Mouse (Mus musculus): ENCODE data around the gene Orai2. TPM values are rescaled to one million over a fixed set of nuclear protein-coding genes. Genes with fewer than 3 reads are reported as not detected.
"Not testable (repeated sequence)": the region's sequence is repeated elsewhere in the genome, so short reads cannot be mapped to it uniquely, and the experiment has no call there.

Orai2 gene
- polyA plus RNA-seq, 1 experiment from 2014 or later: 14.6 TPM

- no peak for ATAC-seq (ENCODE audit: low FRiP score, low read depth)
- Histone ChIP-seq H3K9ac (replicated peaks) (peak overlapping the region; percentile 81), H3K4me2 (replicated peaks) (peak overlapping the region; percentile 88), H3K4me1 (peaks cover 16% of the 10 kb centered on the region), H3K36me3 (peaks cover 8% of the 10 kb centered on the region; the same call in 1 of the 2 replicates), H3K9me3 (no peaks in the 10 kb centered on the region), H3K27me3 (peaks cover 13% of the 10 kb centered on the region), H3K27ac (replicated peaks) (no peak overlapping the region), H3K4me3 (peak overlapping the region; percentile 61)
- 36% methylated on average over 17 of the region's 17 CpGs for WGBS
These were observed 1.1 kb upstream of the Orai2 start for GRCm38 (mm10) chr5:136171363-136172341.

- Histone ChIP-seq H3K4me1 (peaks cover 16% of the 10 kb centered on the region), H3K27ac (replicated peaks) (peak overlapping the region; percentile 69), H3K4me3 (peak overlapping the region; percentile 61), H3K27me3 (peaks cover 13% of the 10 kb centered on the region), H3K36me3 (peaks cover 8% of the 10 kb centered on the region; the same call in 1 of the 2 replicates), H3K4me2 (replicated peaks) (peak overlapping the region; percentile 88), H3K9ac (replicated peaks) (peak overlapping the region; percentile 81), H3K9me3 (no peaks in the 10 kb centered on the region)
- peak; percentile 52; the same call in 1 of the 2 replicates for ATAC-seq (ENCODE audit: low FRiP score, low read depth)
- 12% methylated on average over 15 of the region's 15 CpGs for WGBS
These were observed 644 bp downstream of the Orai2 start for GRCm38 (mm10) chr5:136169626-136170511.

- ATAC-seq (ENCODE audit: low FRiP score, low read depth): no peak
- H3K4me1 ChIP-seq: peaks cover 16% of the 10 kb centered on the region
- H3K36me3 ChIP-seq: peaks cover 8% of the 10 kb centered on the region; the same call in 1 of the 2 replicates
- no peak overlapping the region for H3K9ac ChIP-seq (replicated peaks)
- H3K4me2 ChIP-seq (replicated peaks): no peak overlapping the region
- WGBS: 91% methylated on average over 3 of the region's 3 CpGs
- H3K27me3 ChIP-seq: peaks cover 13% of the 10 kb centered on the region
- H3K4me3 ChIP-seq: no peak overlapping the region
- H3K9me3 ChIP-seq: no peaks in the 10 kb centered on the region
- H3K27ac ChIP-seq (replicated peaks): no peak overlapping the region
These were observed 2.4 kb downstream of the Orai2 start for GRCm38 (mm10) chr5:136168071-136168470.

- 94% methylated on average over 4 of the region's 4 CpGs for WGBS
- Histone ChIP-seq H3K4me2 (replicated peaks) (no peak overlapping the region), H3K4me1 (peaks cover 16% of the 10 kb centered on the region), H3K36me3 (peaks cover 8% of the 10 kb centered on the region; the same call in 1 of the 2 replicates), H3K9ac (replicated peaks) (no peak overlapping the region), H3K27me3 (peaks cover 8% of the 10 kb centered on the region), H3K27ac (replicated peaks) (no peak overlapping the region), H3K9me3 (no peaks in the 10 kb centered on the region), H3K4me3 (no peak overlapping the region)
- ATAC-seq (ENCODE audit: low FRiP score, low read depth): no peak
These were observed 3.2 kb downstream of the Orai2 start for GRCm38 (mm10) chr5:136167296-136167695.

- H3K4me1 ChIP-seq: peaks cover 7% of the 10 kb centered on the region; the same call in 1 of the 2 replicates
- H3K36me3 ChIP-seq: peaks cover 12% of the 10 kb centered on the region; the same call in 1 of the 2 replicates
- ATAC-seq (ENCODE audit: low FRiP score, low read depth): no peak
- no peaks in the 10 kb centered on the region for H3K27me3 ChIP-seq
- WGBS: 86% methylated on average over 8 of the region's 8 CpGs
- peak overlapping the region; percentile 30; the same call in 1 of the 2 replicates for H3K27ac ChIP-seq (replicated peaks)
- no peaks in the 10 kb centered on the region for H3K9me3 ChIP-seq
- H3K9ac ChIP-seq (replicated peaks): no peak overlapping the region
- no peak overlapping the region for H3K4me3 ChIP-seq
- no peak overlapping the region for H3K4me2 ChIP-seq (replicated peaks)
These were observed 5.3 kb downstream of the Orai2 start for GRCm38 (mm10) chr5:136165246-136165645.

- WGBS: 75% methylated on average over 11 of the region's 11 CpGs
- Histone ChIP-seq H3K4me2 (replicated peaks) (no peak overlapping the region), H3K27me3 (no peaks in the 10 kb centered on the region), H3K4me3 (no peak overlapping the region), H3K27ac (replicated peaks) (peak overlapping the region; percentile 36; the same call in 1 of the 2 replicates), H3K36me3 (peaks cover 12% of the 10 kb centered on the region; the same call in 1 of the 2 replicates), H3K4me1 (no peaks in the 10 kb centered on the region), H3K9me3 (no peaks in the 10 kb centered on the region), H3K9ac (replicated peaks) (no peak overlapping the region)
- ATAC-seq (ENCODE audit: low FRiP score, low read depth): peak; percentile 27; the same call in 1 of the 2 replicates
These were observed 6.6 kb downstream of the Orai2 start for GRCm38 (mm10) chr5:136163807-136164474.

GRCm38 (mm10) chr5:136160084-136160483, 10.4 kb downstream of the Orai2 start:
- H3K4me2 ChIP-seq (replicated peaks); H3K4me1 ChIP-seq; H3K36me3 ChIP-seq; H3K4me3 ChIP-seq; H3K27me3 ChIP-seq; ATAC-seq (ENCODE audit: low FRiP score, low read depth); H3K27ac ChIP-seq (replicated peaks); H3K9ac ChIP-seq (replicated peaks); H3K9me3 ChIP-seq: not testable (repeated sequence)
- 93% methylated on average over 11 of the region's 12 CpGs for WGBS

- no peak overlapping the region for H3K9ac ChIP-seq (replicated peaks)
- no peaks in the 10 kb centered on the region for H3K4me1 ChIP-seq
- H3K36me3 ChIP-seq: no peaks in the 10 kb centered on the region
- no peak overlapping the region for H3K4me2 ChIP-seq (replicated peaks)
- WGBS: 86% methylated on average over 5 of the region's 5 CpGs
- H3K9me3 ChIP-seq: no peaks in the 10 kb centered on the region
- no peak for ATAC-seq (ENCODE audit: low FRiP score, low read depth)
- no peak overlapping the region for H3K4me3 ChIP-seq
- H3K27me3 ChIP-seq: no peaks in the 10 kb centered on the region
- H3K27ac ChIP-seq (replicated peaks): no peak overlapping the region
These were observed 15.1 kb downstream of the Orai2 start for GRCm38 (mm10) chr5:136155399-136155798.

- H3K4me1 ChIP-seq: no peaks in the 10 kb centered on the region
- ATAC-seq (ENCODE audit: low FRiP score, low read depth): no peak
- no peak overlapping the region for H3K4me2 ChIP-seq (replicated peaks)
- no peak overlapping the region for H3K9ac ChIP-seq (replicated peaks)
- no peaks in the 10 kb centered on the region for H3K27me3 ChIP-seq
- H3K4me3 ChIP-seq: no peak overlapping the region
- no peaks in the 10 kb centered on the region for H3K9me3 ChIP-seq
- H3K36me3 ChIP-seq: no peaks in the 10 kb centered on the region
- 82% methylated on average over 8 of the region's 8 CpGs for WGBS
- H3K27ac ChIP-seq (replicated peaks): no peak overlapping the region
These were observed 18.1 kb downstream of the Orai2 start for GRCm38 (mm10) chr5:136152365-136152764.

- H3K9me3 ChIP-seq; H3K4me3 ChIP-seq; H3K9ac ChIP-seq (replicated peaks); H3K36me3 ChIP-seq; ATAC-seq (ENCODE audit: low FRiP score, low read depth); H3K27me3 ChIP-seq; H3K4me2 ChIP-seq (replicated peaks); H3K27ac ChIP-seq (replicated peaks); H3K4me1 ChIP-seq: not testable (repeated sequence)
- WGBS: 82% methylated on average over 5 of the region's 5 CpGs
These were observed 21.4 kb downstream of the Orai2 start for GRCm38 (mm10) chr5:136149134-136149576.

GRCm38 (mm10) chr5:136147704-136148103, 22.8 kb downstream of the Orai2 start:
- WGBS: 71% methylated on average over 8 of the region's 8 CpGs
- no peak overlapping the region for H3K27ac ChIP-seq (replicated peaks)
- no peaks in the 10 kb centered on the region for H3K27me3 ChIP-seq
- ATAC-seq (ENCODE audit: low FRiP score, low read depth): no peak
- no peaks in the 10 kb centered on the region for H3K4me1 ChIP-seq
- H3K36me3 ChIP-seq: no peaks in the 10 kb centered on the region
- no peak overlapping the region for H3K4me2 ChIP-seq (replicated peaks)
- no peak overlapping the region for H3K4me3 ChIP-seq
- no peaks in the 10 kb centered on the region for H3K9me3 ChIP-seq
- no peak overlapping the region for H3K9ac ChIP-seq (replicated peaks)

All from midbrain, embryonic 12.5 days (tissue).